Mouse (Mus musculus): Measurements from ENCODE around the gene Pla1a. TPM values are rescaled to one million over a fixed set of nuclear protein-coding genes. Genes with fewer than 3 reads are reported as not detected.
"Not testable (repeated sequence)": the region's sequence is repeated elsewhere in the genome, so short reads cannot be mapped to it uniquely, and the experiment has no call there.

Pla1a gene
- polyA plus RNA-seq, 1 experiment, result 1.5 TPM

DNA sequence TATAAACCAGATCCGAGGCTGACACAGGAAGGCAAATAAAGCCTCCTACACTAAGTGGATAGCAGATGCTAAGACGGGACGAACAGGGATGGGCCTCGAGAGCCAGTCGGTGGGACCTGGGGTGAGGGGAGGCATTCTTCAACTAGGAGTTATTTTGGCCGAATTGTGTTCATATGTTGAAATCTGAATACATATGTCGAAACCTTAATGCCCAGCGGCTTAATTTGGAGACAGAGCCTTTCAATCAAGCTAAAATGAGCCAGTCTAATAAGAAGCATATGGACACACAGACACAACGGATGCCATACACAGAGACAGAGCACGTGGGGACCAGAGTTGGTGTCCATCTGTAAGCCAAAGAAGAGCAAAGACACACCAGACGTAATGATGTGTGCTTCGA, 15.5 kb upstream of the Pla1a start:
- no peak for TF ChIP-seq POLR2A (IDR thresholded peaks at IDR 0.05; ENCODE audit: borderline replicate concordance, control insufficient read depth, low read depth, low read length)
- no peak for TF ChIP-seq CTCF (IDR thresholded peaks at IDR 0.05; ENCODE audit: control insufficient read depth, insufficient read depth, low read length)
- 81% methylated on average over 12 of the region's 12 CpGs for WGBS
- H3K4me3 ChIP-seq (replicated peaks; ENCODE audit: control insufficient read depth, low read depth, low read length), result no peak overlapping the region
- H3K4me1 ChIP-seq (ENCODE audit: control insufficient read depth, insufficient read depth, low read length), result no peaks in the 10 kb centered on the region
- H3K27ac ChIP-seq (ENCODE audit: control insufficient read depth, insufficient read depth, low read depth, low read length, poor library complexity), result no peak overlapping the region

DNA sequence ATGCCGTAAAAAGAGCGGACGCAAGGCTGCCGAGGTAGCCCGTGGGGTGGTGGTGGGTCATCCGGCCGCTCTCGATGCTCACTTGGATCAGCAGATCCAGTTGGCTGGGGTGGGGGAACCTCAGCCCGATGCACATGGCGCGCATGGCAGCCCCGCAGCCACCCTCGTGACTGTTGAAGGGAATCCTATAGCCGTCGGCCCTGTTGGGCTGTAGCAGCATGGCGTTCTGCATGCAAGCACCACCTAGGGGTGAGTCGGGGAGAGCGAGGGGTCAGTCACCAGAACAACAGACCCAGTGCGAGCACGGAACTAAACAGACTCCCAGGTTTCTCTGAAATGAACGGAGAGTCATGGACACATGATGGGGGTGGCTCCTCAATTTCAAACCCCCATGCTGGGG, 14.4 kb upstream of the Pla1a start:
- TF ChIP-seq CTCF (IDR thresholded peaks at IDR 0.05; ENCODE audit: control insufficient read depth, insufficient read depth, low read length) (no peak), POLR2A (IDR thresholded peaks at IDR 0.05; ENCODE audit: borderline replicate concordance, control insufficient read depth, low read depth, low read length) (no peak)
- Histone ChIP-seq H3K4me1 (ENCODE audit: control insufficient read depth, insufficient read depth, low read length) (no peaks in the 10 kb centered on the region), H3K27ac (ENCODE audit: control insufficient read depth, insufficient read depth, low read depth, low read length, poor library complexity) (no peak overlapping the region), H3K4me3 (replicated peaks; ENCODE audit: control insufficient read depth, low read depth, low read length) (no peak overlapping the region)
- 91% methylated on average over 21 of the region's 21 CpGs for WGBS

DNA sequence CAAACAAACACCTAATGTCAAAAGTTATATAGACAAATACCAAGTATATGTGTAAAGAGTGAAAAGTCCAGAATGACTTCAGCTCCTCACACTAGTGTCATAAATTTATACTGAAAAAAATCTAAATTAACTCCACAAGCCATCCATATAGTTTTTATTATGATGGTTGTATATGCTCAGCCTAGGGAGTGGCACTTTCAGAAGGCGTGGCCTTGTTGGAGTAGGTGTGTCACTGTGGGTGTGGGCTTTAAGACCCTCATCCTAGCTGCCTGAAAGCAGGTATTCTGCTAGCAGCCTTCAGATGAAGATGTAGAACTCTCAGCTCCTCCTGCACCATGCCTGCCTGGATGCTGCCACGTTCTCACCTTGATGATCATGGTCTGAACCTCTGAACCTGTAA, 13.2 kb upstream of the Pla1a start:
- H3K4me1 ChIP-seq (ENCODE audit: control insufficient read depth, insufficient read depth, low read length); H3K27ac ChIP-seq (ENCODE audit: control insufficient read depth, insufficient read depth, low read depth, low read length, poor library complexity); H3K4me3 ChIP-seq (replicated peaks; ENCODE audit: control insufficient read depth, low read depth, low read length): not testable (repeated sequence)
- WGBS, result 88% methylated on average over 2 of the region's 2 CpGs

DNA sequence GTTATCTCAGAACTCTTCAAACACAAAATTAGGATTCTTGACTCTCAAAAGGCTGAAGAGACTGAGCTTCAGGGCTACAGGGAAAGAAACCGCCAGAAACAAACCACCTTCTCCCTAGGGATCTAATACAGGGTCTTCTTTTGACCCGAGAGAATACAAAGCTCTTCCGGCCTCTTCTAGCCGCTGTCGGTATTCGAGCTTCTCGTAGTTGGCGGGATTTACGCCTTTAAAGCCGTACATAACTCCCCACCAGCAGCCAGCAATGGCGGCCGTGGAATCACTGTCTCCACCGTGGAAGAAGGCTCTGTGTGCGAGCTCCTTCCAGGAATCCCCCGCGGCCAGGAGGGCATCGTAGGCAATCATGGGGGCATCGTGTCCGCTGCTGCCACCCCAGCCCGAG, 12.6 kb upstream of the Pla1a start:
- TF ChIP-seq CTCF (IDR thresholded peaks at IDR 0.05; ENCODE audit: control insufficient read depth, insufficient read depth, low read length) (no peak), POLR2A (IDR thresholded peaks at IDR 0.05; ENCODE audit: borderline replicate concordance, control insufficient read depth, low read depth, low read length) (no peak)
- H3K4me1 ChIP-seq (ENCODE audit: control insufficient read depth, insufficient read depth, low read length), result no peaks in the 10 kb centered on the region
- no peak overlapping the region for H3K27ac ChIP-seq (ENCODE audit: control insufficient read depth, insufficient read depth, low read depth, low read length, poor library complexity)
- no peak overlapping the region for H3K4me3 ChIP-seq (replicated peaks; ENCODE audit: control insufficient read depth, low read depth, low read length)
- WGBS, result 94% methylated on average over 20 of the region's 20 CpGs

DNA sequence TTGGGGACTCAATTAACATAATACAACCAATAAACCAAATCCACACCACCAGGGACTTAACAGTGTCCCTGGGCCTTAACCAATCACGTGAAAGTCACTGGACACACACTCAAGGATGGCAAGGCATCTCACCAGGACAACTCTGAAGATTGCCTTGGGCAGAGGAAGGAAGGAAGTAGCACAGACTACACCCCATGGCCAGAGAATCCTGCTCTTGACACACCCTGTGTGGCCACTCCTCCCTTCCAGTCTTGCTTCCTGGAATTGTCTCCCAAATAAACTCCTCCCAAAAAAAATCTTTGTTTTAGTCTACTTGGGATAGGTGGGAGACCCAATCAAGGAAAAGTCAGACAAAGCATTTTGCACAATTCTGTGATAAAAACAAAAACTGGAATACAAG, 12.1 kb upstream of the Pla1a start:
- TF ChIP-seq POLR2A (IDR thresholded peaks at IDR 0.05; ENCODE audit: borderline replicate concordance, control insufficient read depth, low read depth, low read length) (no peak), CTCF (IDR thresholded peaks at IDR 0.05; ENCODE audit: control insufficient read depth, insufficient read depth, low read length) (no peak)
- Histone ChIP-seq H3K27ac (ENCODE audit: control insufficient read depth, insufficient read depth, low read depth, low read length, poor library complexity) (no peak overlapping the region), H3K4me3 (replicated peaks; ENCODE audit: control insufficient read depth, low read depth, low read length) (no peak overlapping the region), H3K4me1 (ENCODE audit: control insufficient read depth, insufficient read depth, low read length) (no peaks in the 10 kb centered on the region)
- 89% methylated on average over 1 of the region's 1 CpGs for WGBS

DNA sequence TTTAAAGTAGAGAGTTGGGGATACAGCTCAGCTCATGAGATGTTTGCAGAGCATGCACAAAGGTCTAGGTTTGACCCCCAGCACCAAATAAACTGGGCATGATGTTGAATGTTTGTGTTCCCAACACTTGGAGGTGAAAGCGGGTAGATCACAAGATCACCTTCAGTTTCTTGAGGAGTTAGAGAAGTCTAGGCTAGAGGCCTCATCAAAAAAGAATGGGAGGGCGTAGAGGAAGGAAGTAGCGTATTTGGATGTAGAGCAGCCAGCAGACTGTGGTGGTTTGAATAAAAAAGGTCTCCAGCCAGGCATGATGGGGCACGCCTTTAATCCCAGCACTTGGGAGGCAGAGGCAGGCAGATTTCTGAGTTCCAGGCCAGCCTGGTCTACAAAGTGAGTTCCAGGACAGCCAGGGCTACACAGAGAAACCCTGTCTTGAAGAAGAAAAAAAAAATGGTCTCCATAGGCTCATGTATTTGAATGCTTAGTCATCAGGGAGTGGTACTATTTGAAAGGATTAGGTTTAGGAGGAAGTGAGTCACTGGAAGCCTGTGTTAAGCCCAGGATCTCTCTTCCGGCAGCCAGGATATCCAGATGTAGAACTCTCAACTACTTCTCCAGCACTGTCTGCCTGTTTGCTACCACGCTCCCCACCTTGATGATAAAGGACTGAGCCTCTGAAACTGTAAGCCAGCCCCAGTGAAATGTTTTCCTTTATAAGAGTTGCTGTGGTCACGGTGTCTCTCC, 10.9 kb upstream of the Pla1a start:
- Histone ChIP-seq H3K4me1 (ENCODE audit: control insufficient read depth, insufficient read depth, low read length) (no peaks in the 10 kb centered on the region), H3K4me3 (replicated peaks; ENCODE audit: control insufficient read depth, low read depth, low read length) (no peak overlapping the region), H3K27ac (ENCODE audit: control insufficient read depth, insufficient read depth, low read depth, low read length, poor library complexity) (no peak overlapping the region)
- 87% methylated on average over 7 of the region's 7 CpGs for WGBS
- no peak for TF ChIP-seq POLR2A (IDR thresholded peaks at IDR 0.05; ENCODE audit: borderline replicate concordance, control insufficient read depth, low read depth, low read length)
- TF ChIP-seq CTCF (IDR thresholded peaks at IDR 0.05; ENCODE audit: control insufficient read depth, insufficient read depth, low read length), result no peak

DNA sequence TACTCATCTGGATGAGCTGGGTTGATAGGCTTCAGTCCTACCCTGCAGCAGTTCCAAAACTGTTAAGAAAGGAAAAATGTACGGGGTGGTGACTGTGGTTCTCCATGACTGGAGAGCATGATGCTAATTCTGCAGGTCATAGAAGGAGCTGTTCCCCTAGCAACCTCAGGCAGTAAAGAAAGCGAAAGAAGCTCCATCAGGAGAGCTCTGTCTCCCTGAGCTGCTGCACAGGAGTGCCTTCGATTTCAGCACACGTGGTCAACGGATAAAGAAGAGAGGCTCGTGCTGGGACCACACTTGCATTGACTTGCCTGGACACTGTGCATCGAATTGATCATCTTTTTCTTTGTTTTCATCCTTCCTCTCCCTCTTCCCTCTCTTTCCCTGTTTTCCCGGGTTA, 9.3 kb upstream of the Pla1a start:
- Histone ChIP-seq H3K4me1 (ENCODE audit: control insufficient read depth, insufficient read depth, low read length) (no peaks in the 10 kb centered on the region), H3K4me3 (replicated peaks; ENCODE audit: control insufficient read depth, low read depth, low read length) (no peak overlapping the region), H3K27ac (ENCODE audit: control insufficient read depth, insufficient read depth, low read depth, low read length, poor library complexity) (no peak overlapping the region)
- 75% methylated on average over 8 of the region's 8 CpGs for WGBS
- TF ChIP-seq CTCF (IDR thresholded peaks at IDR 0.05; ENCODE audit: control insufficient read depth, insufficient read depth, low read length), result no peak
- TF ChIP-seq POLR2A (IDR thresholded peaks at IDR 0.05; ENCODE audit: borderline replicate concordance, control insufficient read depth, low read depth, low read length), result no peak

DNA sequence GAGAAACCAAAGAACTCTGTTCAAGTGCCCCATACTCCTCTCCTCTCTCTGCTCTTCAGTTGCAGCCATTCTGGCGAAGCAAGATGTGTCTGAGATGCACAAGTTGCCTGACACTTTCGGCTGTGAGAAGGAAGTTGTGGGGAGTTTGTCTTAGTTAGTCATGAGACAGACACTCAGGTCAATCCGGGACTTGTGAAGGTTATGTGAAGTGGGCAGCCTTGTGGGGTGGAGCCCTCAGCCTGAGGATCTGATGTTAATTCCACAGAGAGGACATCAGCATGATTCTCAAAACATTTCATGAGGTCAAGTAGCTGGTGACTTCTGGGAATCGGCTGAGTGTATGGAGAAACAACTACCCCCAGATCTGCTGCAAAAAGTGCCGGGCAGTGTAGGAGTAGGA, 8.7 kb upstream of the Pla1a start:
- no peak overlapping the region for H3K27ac ChIP-seq (ENCODE audit: control insufficient read depth, insufficient read depth, low read depth, low read length, poor library complexity)
- no peak for TF ChIP-seq POLR2A (IDR thresholded peaks at IDR 0.05; ENCODE audit: borderline replicate concordance, control insufficient read depth, low read depth, low read length)
- no peak for TF ChIP-seq CTCF (IDR thresholded peaks at IDR 0.05; ENCODE audit: control insufficient read depth, insufficient read depth, low read length)
- 59% methylated on average over 5 of the region's 5 CpGs for WGBS

DNA sequence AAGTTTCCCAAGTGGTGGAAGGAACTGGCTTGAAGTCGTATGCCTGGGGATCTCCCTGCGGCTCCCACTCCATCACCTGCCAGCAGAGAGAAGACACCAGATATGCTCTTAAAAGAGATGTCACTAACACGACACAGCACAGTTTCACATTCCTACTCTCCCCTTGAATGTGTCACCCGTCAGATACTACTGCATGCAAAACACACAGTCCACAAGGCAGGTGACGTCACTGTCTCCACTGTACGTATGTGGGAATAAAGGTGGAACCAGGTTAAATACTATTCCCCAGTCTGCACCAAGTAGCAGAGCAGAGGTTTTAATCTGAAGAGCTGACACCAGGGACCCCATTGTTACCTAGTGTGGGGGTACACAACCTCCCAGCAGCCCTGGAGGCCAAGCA, 7.5 kb upstream of the Pla1a start:
- TF ChIP-seq CTCF (IDR thresholded peaks at IDR 0.05; ENCODE audit: control insufficient read depth, insufficient read depth, low read length), result no peak
- TF ChIP-seq POLR2A (IDR thresholded peaks at IDR 0.05; ENCODE audit: borderline replicate concordance, control insufficient read depth, low read depth, low read length), result no peak
- Histone ChIP-seq H3K4me3 (replicated peaks; ENCODE audit: control insufficient read depth, low read depth, low read length) (no peak overlapping the region), H3K4me1 (ENCODE audit: control insufficient read depth, insufficient read depth, low read length) (no peaks in the 10 kb centered on the region), H3K27ac (ENCODE audit: control insufficient read depth, insufficient read depth, low read depth, low read length, poor library complexity) (no peak overlapping the region)
- 78% methylated on average over 6 of the region's 6 CpGs for WGBS

More for the DNA sequence above, 8.7 kb upstream of the Pla1a start:
- H3K4me3 ChIP-seq (replicated peaks; ENCODE audit: control insufficient read depth, low read depth, low read length), result no peak overlapping the region
- H3K4me1 ChIP-seq (ENCODE audit: control insufficient read depth, insufficient read depth, low read length), result no peaks in the 10 kb centered on the region
